8 mouse cellular contexts compared by ENCODE assay signal in the genomic region with DNA sequence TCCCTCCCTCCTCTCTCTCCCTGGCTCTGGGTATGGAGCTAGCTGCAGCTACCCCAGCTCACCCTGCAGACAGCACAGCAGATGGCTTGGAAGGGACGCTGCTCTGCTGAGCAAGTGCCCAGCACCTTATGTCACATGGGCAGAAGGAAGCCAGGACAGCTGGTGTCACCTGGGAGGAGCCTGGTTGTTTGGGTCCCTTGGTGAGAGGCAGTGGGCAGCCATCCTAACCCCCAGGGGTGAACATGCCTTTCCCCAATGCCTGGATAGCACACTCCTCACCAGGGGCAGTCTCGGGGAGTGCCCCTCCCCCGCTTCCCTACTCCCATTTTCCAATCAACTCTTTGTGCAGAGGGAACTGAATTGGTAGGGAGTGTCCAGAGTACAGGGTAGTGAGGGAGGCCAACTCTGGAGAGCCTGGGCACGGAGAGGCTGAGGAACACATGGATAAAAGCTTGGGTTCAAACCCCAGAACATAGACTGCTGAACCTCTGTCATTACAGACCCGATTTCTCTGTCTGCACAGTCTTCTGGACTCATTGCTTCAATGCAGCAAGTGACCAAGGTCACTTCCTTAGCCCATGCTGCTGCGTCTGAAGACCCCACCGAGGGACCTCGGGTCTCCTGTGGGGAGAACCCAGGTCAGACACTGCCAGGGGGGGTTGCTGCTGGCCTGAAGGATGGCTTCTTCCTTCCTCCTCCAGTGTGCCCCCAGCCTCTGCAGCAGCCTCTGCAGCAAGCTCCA. TPM values are rescaled to one million over a fixed set of nuclear protein-coding genes. Genes with fewer than 3 reads are reported as not detected.
DNase-seq lines count a peak whose midpoint lies in the region; ATAC-seq and TF ChIP-seq lines count a peak whose summit lies in the region.
"Had no signal": no experiment of that assay in that cellular context is flagged by ENCODE, and none has a peak within 500 bp of the region (broad histone marks: within the 10 kb centered on the region; RNA-seq: fewer than 3 reads in every experiment).

No protein-coding gene starts in this region.

- ATAC-seq in G1E (ENCODE audit: extremely low read depth, insufficient number of reproducible peaks, low FRiP score, poor library complexity, severe bottlenecking) = no peak

- H3K27me3 ChIP-seq in G1E (ENCODE audit: insufficient read depth, low read length) = no peaks in the 10 kb centered on the region
- H3K27me3 ChIP-seq in forebrain, embryonic 10.5 days (ENCODE audit: poor library complexity, severe bottlenecking) = peaks cover 46% of the 10 kb centered on the region
- peaks cover 17% of the 10 kb centered on the region; the same call in 1 of the 2 replicates for H3K27me3 ChIP-seq in limb, embryonic 10.5 days (ENCODE audit: low read depth, poor library complexity, severe bottlenecking)
- H3K27me3 ChIP-seq: megakaryocyte, embryonic 14.5 days had no signal

- H3K27ac ChIP-seq in forebrain, embryonic 10.5 days = peak overlapping the region; percentile 12
- peak overlapping the region; percentile 77 for H3K27ac ChIP-seq in limb, embryonic 10.5 days

- H3K4me3 ChIP-seq in G1E (ENCODE audit: low read depth, low read length) = peak overlapping the region; percentile 54; the same call in 1 of the 2 replicates
- H3K4me3 ChIP-seq in forebrain, embryonic 10.5 days = peak overlapping the region; percentile 22; the same call in 1 of the 2 replicates
- H3K4me3 ChIP-seq in limb, embryonic 10.5 days = peak overlapping the region; percentile 14
- H3K4me3 ChIP-seq: megakaryocyte, embryonic 14.5 days had no signal

- H3K4me1 ChIP-seq in G1E (ENCODE audit: insufficient read depth, low read depth, low read length) = peaks cover 37% of the 10 kb centered on the region
- peaks cover 31% of the 10 kb centered on the region for H3K4me1 ChIP-seq in forebrain, embryonic 10.5 days
- H3K4me1 ChIP-seq in limb, embryonic 10.5 days = peaks cover 45% of the 10 kb centered on the region

- no peaks in the 10 kb centered on the region for H3K9me3 ChIP-seq in G1E (replicated peaks)
- H3K9me3 ChIP-seq in forebrain, embryonic 10.5 days = no peaks in the 10 kb centered on the region
- no peaks in the 10 kb centered on the region for H3K9me3 ChIP-seq in limb, embryonic 10.5 days (replicated peaks)
- H3K9me3 ChIP-seq: megakaryocyte, embryonic 14.5 days had no signal

- peaks cover 63% of the 10 kb centered on the region for H3K36me3 ChIP-seq in G1E (replicated peaks)
- no peaks in the 10 kb centered on the region for H3K36me3 ChIP-seq in forebrain, embryonic 10.5 days (replicated peaks)
- no peaks in the 10 kb centered on the region for H3K36me3 ChIP-seq in limb, embryonic 10.5 days

- intact Hi-C loops in heart, postnatal 14 days (cut with DNase I) = no loop called here

- 2% methylated on average over 8 of the region's 8 CpGs for WGBS in forebrain, embryonic 10.5 days
- WGBS in limb, embryonic 10.5 days = 7% methylated on average over 8 of the region's 8 CpGs

- TF ChIP-seq CTCF in G1E (IDR thresholded peaks at IDR 0.05; ENCODE audit: low read depth, low read length) = no peak

- no peak for DNase-seq in G1E (ENCODE audit: low spot score)
- DNase-seq in adrenal gland, postnatal 25 days = peak; percentile 50
- DNase-seq in forebrain, embryonic 10.5 days (ENCODE audit: extremely low spot score, low spot score) = no peak
- DNase-seq in heart, postnatal 14 days = peak; percentile 56 to 62
- DNase-seq in limb, embryonic 10.5 days (ENCODE audit: low spot score) = peak; percentile 53
- peak; percentile 92 for DNase-seq in retina, postnatal 1 day
- no peak for DNase-seq in ovary, postnatal 14 days (ENCODE audit: low spot score)

RNA-seq across cellular contexts. Expression of a gene that starts 18.4 kb away (rescaled TPM):
- 5.3 and 7.1 TPM in 2 replicates for total RNA-seq in G1E (2014; fragmentation: Nextera tagmentation)
- 6.4 and 7.0 TPM in 2 replicates for total RNA-seq in G1E (2017)
- 6.4 and 8.3 TPM in 2 replicates for polyA plus RNA-seq in G1E (2012)
- total RNA-seq in adrenal gland, postnatal 25 days (2021) = 127 and 149 TPM in 2 replicates
- 3.0 TPM in 2 replicates for polyA plus RNA-seq in forebrain, embryonic 10.5 days (2016; fragmentation: Nextera tagmentation; extraction: Ambion mirVana)
- 10 to 100 TPM; 41.0 to 45.9 TPM for total RNA-seq in heart, postnatal 14 days (2021)
- 4.5 and 5.6 TPM in 2 replicates for polyA plus RNA-seq in limb, embryonic 10.5 days (2016; fragmentation: Nextera tagmentation; extraction: Ambion mirVana)

RNA-seq across cellular contexts. Expression of a gene that starts 35.5 kb away (rescaled TPM):
- total RNA-seq in G1E (2014; fragmentation: Nextera tagmentation) = not detected in 2 replicates
- total RNA-seq in G1E (2017) = not detected in 2 replicates
- polyA plus RNA-seq in G1E (2012) = 0.08 and 0.20 TPM in 2 replicates
- total RNA-seq in adrenal gland, postnatal 25 days (2021) = 23.7 and 25.6 TPM in 2 replicates
- polyA plus RNA-seq in forebrain, embryonic 10.5 days (2016; fragmentation: Nextera tagmentation; extraction: Ambion mirVana) = 9.0 and 11.2 TPM in 2 replicates
- total RNA-seq in heart, postnatal 14 days (2021) = 10 to 100 TPM; 44.8 to 49.3 TPM
- 13.7 and 18.8 TPM in 2 replicates for polyA plus RNA-seq in limb, embryonic 10.5 days (2016; fragmentation: Nextera tagmentation; extraction: Ambion mirVana)

Comparison
In these comparisons a context has a peak if more than half of its experiments do, and no peak if none do; other contexts are left out.
1. DNase-seq: peak in adrenal gland, postnatal 25 days (single experiment), heart, postnatal 14 days (2 of 2), limb, embryonic 10.5 days (single experiment) and retina, postnatal 1 day (single experiment); none in G1E (single experiment), forebrain, embryonic 10.5 days (single experiment) and ovary, postnatal 14 days (single experiment).
2. RNA of a gene that starts 18.4 kb away (total RNA-seq): 127 to 149 TPM in adrenal gland, postnatal 25 days and 41.0 to 45.9 TPM in heart, postnatal 14 days; 5.3 to 7.1 TPM in G1E; every median in the first group is over 4 times any median in the second.
3. RNA of a gene that starts 35.5 kb away (total RNA-seq): 44.8 to 49.3 TPM in heart, postnatal 14 days and 23.7 to 25.6 TPM in adrenal gland, postnatal 25 days; not detected in G1E; every median in the first group is over 10 times any median in the second.
4. Peak in every context shown above with its lines, with median percentiles within 50 percentile points of each other: H3K4me3 ChIP-seq.